Mouse (Mus musculus): ENCODE data around the gene Eno2.

The Eno2 gene

GRCm38 (mm10) chr6:124758849-124759232 lies 10.6 kb downstream of the Eno2 start:
- DNase-seq, result peak; percentile 12

- DNase-seq, result peak; percentile 81
Measured at GRCm38 (mm10) chr6:124757909-124758848, 11.3 kb downstream of the Eno2 start.

GRCm38 (mm10) chr6:124757351-124757880 lies 12.1 kb downstream of the Eno2 start:
- DNase-seq, result peak; percentile 28

DNA sequence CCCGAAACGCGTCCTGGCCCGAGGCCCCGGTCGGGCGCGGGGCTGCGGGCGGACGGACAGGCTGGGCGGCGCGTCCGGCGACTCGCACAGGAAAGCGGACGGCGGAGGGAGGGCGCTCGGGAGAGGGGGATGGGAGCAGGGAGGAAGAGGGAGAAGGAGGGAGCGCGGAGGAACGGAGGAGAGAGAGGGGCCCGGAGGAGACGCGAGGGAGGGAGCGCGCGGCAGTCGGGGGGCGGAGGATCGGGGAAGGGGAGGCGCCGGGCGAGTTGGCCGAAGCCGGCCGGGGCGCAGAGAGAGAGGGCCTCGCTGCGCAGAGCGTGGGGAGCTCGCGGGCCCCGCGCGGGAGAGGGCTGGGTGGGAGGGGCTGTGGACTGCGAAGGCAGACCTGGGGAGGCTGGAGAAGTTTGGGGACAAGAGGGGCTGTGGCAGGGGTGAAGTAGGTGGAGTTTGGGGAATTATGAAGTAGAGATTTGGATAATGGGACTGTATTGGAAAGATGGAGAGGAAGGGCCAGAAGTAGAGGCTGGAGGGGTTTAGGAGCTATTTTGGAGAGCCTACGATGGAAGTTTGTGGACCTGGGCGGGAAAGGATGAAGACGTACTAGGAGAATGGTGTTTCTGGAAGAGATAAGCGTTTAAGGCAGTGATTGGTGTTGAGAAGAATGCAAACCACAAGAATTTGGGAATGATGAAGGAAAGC lies 12.7 kb downstream of the Eno2 start:
- peak; percentile 94 for DNase-seq

DNA sequence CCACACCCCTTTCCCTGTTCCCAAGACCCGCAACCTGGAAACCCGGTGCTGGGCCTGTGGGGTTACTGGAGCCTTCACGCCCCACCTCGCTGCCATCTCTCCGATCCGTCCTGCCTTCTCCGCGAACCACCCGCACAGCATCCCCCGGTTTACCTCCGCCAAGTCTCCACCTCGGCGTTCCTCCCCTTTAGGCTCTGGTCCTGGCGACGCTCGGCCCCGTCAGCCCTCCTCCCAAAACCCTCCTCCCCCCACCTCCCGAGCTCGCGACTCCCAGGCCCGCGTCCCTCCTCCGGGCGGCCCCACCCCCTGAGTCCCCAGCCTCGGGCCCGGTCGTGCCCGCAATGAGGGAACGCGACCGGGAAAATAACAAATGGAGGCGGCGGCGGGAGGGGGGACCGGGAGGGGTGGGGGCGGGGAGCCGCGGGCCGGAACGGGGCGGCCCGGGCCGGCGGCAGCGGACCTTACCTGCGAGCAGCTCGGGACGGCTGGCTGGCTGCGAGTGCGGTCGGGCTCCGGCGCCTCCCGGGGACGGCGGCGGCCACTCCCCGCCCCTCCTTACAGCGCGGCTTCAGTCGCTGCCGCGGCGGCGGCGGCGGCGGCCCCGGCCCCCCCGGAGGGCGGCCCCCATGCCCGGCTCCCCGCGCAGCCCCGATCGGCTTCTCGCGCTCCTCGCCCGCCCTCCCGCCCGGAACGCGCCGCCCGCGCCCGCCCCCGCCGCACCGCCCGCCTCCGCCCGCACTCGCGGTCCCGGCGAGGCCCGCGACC lies 13.5 kb downstream of the Eno2 start, which contains the start of the genes Gm45234 and Atn1:
Gene Gm45234 (minus strand): TSS at position 191 of the 765 bp plus-strand sequence.
Gene Atn1 (minus strand): TSS at position 694 of the 765 bp plus-strand sequence.
- DNase-seq, result peak; percentile 85

DNA sequence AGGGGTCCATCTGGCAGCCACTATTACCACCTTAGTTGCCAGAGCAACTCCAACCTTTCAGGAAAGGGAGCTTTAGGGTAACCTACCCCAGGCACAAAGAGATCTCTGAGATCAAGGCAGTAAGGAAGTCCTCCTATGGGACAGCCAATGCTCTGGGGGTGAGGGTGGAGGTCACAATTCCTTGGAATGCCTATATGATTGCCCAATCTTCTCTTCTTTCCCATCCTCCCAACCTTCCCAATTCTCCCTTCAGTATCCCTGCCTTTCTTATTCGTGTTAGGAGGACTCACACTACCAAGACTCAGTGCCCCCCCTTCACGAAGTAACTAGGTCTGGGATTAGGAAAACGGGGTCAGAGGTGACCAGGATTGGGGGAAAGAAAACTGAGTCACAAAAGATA lies 14.2 kb downstream of the Eno2 start:
- no peak for DNase-seq

DNA sequence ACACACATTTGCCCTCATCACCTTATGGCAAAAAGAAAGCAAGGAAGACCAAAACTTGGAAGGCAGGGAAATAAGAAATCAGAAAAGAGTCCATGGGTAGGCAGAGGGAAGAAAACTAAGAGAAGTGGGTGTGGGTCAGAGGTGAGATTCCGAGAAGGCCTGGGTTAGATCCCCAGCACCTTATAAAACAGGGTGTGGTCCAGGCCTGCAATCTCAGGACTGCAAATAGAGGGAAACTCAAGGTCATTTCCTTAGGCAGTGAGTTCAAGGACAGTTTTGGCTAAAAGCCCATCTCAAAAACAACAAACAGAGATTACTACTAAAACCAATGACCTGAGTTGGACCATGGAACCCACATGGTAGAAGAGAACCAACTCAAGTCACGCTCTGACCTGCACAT lies 15.6 kb downstream of the Eno2 start:
- DNase-seq, result no peak

GRCm38 (mm10) chr6:124750405-124750804 lies 19.1 kb downstream of the Eno2 start:
- DNase-seq, result no peak

GRCm38 (mm10) chr6:124746654-124747632 lies 22.5 kb downstream of the Eno2 start:
- DNase-seq, result no peak

DNA sequence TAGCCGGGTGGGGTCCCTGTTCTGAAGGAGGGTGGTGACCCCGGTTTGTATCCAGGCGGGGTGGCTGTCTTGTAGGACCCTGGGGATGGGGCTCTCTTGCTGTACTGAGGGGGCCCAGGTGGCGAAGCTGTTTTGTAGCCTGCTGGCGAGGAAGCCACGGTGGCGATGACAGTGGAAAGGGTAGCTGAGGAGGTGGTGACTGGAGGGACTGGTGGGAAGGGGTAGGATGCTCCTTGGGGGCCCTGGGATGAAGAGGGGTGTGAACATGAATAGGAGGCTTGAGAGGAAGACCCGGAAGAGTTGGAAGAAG lies 23.2 kb downstream of the Eno2 start:
- DNase-seq, result no peak

DNA sequence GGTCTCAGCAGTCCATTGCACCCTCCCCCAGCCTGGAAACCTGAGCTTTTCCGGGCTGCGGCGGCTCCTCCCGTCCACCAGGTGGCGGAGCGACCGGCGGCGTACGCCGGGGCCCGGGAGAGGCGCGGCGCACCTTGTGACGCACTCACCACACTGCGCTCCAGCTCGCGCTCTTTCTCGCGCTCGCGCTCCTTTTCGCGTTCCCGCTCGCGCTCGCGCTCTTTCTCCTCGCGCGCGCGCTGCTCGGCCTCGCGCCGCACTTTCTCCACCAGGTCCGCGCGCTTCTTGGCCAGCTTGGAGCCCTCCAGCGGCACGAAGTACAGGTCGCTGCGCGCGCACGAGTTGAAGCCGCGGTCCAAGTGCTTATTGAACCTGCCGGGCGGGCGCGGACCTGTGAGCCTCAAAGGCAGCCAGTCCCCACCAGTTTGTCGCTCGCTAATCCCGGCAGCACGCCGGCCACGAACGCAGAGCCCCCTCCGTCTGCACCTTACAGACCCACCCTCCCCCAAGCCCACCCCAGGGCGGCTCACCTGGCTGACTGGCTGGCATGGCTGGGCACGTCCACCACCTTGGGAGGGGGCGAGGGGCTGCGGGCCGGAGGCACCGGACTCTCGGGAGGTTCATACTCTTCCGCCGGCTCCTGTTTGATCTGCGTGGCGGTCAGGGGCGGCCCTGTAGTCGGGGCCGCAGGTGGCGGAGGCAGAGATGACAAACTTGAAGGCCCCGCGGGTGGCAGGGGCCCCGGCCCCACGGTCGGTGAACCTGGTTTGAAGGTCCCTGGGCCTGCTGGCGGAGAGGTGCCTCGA lies 23.8 kb downstream of the Eno2 start:
- peak; percentile 94 for DNase-seq

GRCm38 (mm10) chr6:124744755-124745321 lies 24.6 kb downstream of the Eno2 start:
- DNase-seq, result no peak

DNA sequence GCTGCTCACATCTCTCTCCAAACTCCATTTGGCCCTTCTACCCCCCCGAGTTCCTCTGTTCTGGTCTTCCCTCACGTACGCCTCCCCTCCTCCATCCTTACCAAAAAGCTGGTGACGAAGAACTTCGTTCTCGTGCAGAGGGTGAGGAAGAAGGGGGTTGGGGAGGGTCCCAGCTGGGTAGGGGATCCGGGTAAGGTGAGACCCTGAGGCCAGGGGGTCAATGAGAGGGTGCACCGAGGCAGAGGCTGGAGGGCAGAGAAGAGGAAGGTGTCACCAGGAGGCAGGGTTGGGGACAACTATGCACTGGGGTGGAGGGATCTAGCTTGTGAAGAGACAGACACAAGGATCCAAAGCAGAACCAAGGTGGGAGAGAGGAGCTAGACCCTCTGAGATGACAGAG lies 25.8 kb downstream of the Eno2 start:
- no peak for DNase-seq

DNA sequence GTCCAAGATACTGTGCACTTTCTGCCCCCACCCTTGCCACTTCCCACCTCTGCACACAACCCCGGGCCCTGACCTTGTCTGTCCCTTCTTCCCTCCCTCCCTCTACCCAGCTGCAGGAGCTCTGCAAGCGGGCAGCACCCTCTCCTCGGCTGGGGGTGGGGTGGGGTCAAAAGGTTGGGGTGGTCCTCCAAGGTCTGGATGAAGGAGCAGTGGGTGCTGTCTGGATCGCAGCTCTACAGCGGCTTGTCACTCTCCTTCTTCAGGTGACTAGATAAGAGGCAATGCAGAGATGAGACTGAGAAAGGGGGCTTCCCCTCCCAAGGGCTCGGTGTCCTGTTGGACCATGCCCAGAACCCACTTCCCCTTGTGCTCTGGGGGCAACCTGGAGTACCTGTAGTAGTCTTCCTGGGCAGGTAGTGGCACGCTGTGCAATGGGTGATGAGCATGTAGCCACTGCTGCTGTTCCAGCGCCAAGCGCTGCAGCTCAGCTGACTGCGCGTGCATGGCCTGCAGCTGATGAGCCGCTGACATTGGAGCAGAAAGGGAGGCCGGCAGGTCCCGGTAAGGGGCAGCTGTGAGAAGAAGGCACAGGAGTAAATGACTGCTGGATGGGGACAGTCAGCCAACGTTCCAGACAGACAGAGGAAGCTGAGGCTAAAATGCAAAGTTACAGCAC lies 26.5 kb downstream of the Eno2 start:
- no peak for DNase-seq

DNA sequence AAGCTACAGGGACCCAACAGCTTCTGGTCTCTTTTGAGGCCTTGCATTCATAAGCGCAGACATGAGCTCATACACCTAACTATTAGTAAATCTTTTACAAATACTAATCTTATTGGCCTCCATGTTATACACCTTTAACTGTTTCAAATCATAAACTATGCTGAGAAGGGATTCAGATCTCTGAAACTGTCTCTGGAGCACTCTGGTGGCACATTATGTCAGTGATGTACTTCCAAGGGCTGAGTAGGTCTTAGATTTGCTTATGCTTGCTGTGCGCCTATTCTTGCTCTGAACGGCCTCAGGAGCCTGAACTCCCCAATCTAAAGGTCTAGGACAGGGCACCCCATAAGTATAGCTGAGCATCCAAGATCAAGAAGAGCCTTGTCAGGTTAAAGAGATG lies 27.6 kb downstream of the Eno2 start:
- no peak for DNase-seq

DNA sequence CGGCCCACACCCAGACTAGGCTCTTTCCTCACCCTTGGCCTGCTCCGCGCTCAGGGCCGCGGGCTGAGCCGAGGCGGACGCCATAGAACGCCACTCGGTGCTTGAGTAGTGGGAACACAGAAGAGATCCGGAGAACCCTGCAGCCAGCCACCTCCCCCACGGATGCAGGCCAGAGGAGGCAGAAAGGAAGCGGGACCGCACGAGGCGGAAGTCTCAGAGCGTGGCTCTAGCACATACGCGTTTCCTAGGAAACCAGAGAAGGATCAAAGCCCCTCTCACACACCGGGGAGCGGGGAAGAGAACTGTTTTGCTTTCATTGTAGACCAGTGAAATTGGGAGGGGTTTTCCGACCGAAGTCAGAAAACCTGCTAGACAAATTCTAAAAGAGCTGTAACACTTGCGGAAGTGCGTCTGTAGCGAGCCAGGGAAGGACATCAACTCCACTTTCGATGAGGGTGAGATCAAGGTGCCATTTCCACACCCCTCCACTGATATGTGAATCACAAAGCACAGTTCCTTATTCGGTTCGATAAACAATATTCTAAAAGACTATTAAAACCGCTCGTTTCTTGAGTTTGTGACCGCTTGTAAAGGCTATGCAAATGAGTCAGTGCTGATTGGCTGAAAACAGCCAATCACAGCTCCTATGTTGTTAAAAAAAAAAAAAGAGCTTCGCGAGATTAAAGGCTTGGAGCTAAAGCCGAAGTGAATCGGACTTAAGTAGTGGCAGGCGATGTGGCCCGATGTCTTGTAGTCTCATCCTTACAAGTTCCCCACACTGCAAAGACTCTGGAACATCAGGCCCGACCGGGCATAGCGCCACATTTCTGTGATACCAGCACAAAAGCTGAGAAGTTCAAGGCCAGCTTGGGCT lies 28.3 kb downstream of the Eno2 start, which contains the start of gene Grcc10:
Gene Grcc10 (minus strand): TSS at position 487 of the 874 bp plus-strand sequence.
- DNase-seq, result peak; percentile 93

GRCm38 (mm10) chr6:124740211-124740887 lies 29.1 kb downstream of the Eno2 start:
- DNase-seq, result peak; percentile 74

- DNase-seq, result no peak
Measured at GRCm38 (mm10) chr6:124739231-124739796, 30.2 kb downstream of the Eno2 start.
